Mouse (Mus musculus): ENCODE measurements around the gene Ube2q2.

GRCm38 (mm10) chr9:55211611-55212010 lies 63.0 kb downstream of the Ube2q2 start:
- TF ChIP-seq CTCF (IDR thresholded peaks at IDR 0.05; ENCODE audit: low read depth, low read length) = no peak
- TF ChIP-seq GATA2 (IDR thresholded peaks at IDR 0.05; ENCODE audit: borderline replicate concordance, low read depth, low read length) = no peak
- no peak for TF ChIP-seq TAL1 (conservative IDR thresholded peaks at IDR 0.05; ENCODE audit: low read depth, low read length)
- no peak for TF ChIP-seq GATA1 (IDR thresholded peaks at IDR 0.05; ENCODE audit: borderline replicate concordance, low read length)
- TF ChIP-seq POLR2AphosphoS5 (IDR thresholded peaks at IDR 0.05; ENCODE audit: insufficient replicate concordance, low read depth, low read length) = no peak

Measured in G1E (cell line).